ENCODE assay signal across 9 mouse cellular contexts in the genomic region with DNA sequence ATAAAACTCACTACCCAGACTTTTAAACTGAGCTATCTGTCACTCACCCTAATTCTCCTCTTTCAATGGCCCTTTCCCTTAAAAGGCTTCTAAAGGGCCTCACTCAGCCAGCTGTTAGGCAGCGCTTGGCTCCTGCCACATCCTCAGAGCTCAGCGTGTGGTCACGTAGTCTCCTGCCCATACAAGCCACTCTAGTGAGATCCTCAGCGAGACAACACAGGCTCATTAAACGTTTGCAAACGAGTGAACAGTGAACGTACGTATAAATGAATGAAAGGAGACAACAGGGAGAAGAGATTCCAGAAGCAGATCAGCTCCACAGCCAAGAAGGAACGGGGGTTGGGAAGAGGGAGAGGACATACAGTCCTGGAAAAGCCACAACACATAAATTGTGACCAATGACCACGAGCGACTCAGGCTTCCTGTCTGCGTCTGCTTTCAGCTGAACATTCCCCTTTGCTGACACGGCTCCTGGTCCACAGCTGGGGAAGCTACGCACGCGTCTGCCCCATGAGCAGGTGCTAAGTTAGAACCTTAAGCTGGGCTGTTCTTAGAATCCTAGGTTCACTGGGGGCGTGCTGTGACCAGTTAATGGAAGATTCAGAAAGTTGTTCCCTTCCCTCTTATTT. TPM values are rescaled to one million over a fixed set of nuclear protein-coding genes. Genes with fewer than 3 reads are reported as not detected.
DNase-seq lines count a peak whose midpoint lies in the region; ATAC-seq lines count a peak whose summit lies in the region.
"Had no signal": no experiment of that assay in that cellular context is flagged by ENCODE, and none has a peak within 500 bp of the region (broad histone marks: within the 10 kb centered on the region; RNA-seq: fewer than 3 reads in every experiment).

No protein-coding gene starts in this region.

- peak overlapping the region in 1 of 2 experiments; percentile 28; a peak in 1 of 4 replicates for H3K27ac ChIP-seq in heart, embryonic 14.5 days (replicated peaks in 1 of 2; ENCODE audit: control insufficient read depth in 1 of 2, insufficient read depth in 1 of 2, low read depth in 2 of 2, low read length in 2 of 2)
- 0 out of 2 replicates have a peak overlapping the region, but pooled peaks have one; percentile 38 for H3K27ac ChIP-seq in hindbrain, embryonic 14.5 days
- peak overlapping the region; percentile 43 for H3K27ac ChIP-seq in midbrain, embryonic 15.5 days
- H3K27ac ChIP-seq: gastrocnemius, adult 2 months had no signal

- H3K4me1 ChIP-seq in heart, embryonic 14.5 days (ENCODE audit: control insufficient read depth in 2 of 2, insufficient read depth in 2 of 2, low read length in 2 of 2), result peaks cover 16 to 30% of the 10 kb centered on the region in 2 experiments
- H3K4me1 ChIP-seq in hindbrain, embryonic 14.5 days (replicated peaks; ENCODE audit: control insufficient read depth, insufficient read depth, low read length), result peaks cover 55% of the 10 kb centered on the region
- H3K4me1 ChIP-seq in midbrain, embryonic 15.5 days, result peaks cover 52% of the 10 kb centered on the region

- H3K27me3 ChIP-seq in heart, embryonic 14.5 days (ENCODE audit: control insufficient read depth, insufficient read depth, low read length), result no peaks in the 10 kb centered on the region
- H3K27me3 ChIP-seq in hindbrain, embryonic 14.5 days (ENCODE audit: control insufficient read depth, insufficient read depth, low read length), result no peaks in the 10 kb centered on the region
- no peaks in the 10 kb centered on the region for H3K27me3 ChIP-seq in midbrain, embryonic 15.5 days (replicated peaks)

- no peak for ATAC-seq in heart, embryonic 14.5 days (ENCODE audit: insufficient number of reproducible peaks, insufficient read depth, low FRiP score, low read depth)
- ATAC-seq in hindbrain, embryonic 14.5 days (ENCODE audit: low FRiP score), result no peak
- ATAC-seq in midbrain, embryonic 15.5 days (replicated peaks), result no peak

- H3K36me3 ChIP-seq in heart, embryonic 14.5 days (ENCODE audit: control insufficient read depth, insufficient read depth, low read length), result no peaks in the 10 kb centered on the region
- H3K36me3 ChIP-seq in hindbrain, embryonic 14.5 days (replicated peaks; ENCODE audit: control insufficient read depth, insufficient read depth), result no peaks in the 10 kb centered on the region
- H3K36me3 ChIP-seq in midbrain, embryonic 15.5 days (replicated peaks), result no peaks in the 10 kb centered on the region

- no peak overlapping the region; the same call in 1 of the 2 replicates for H3K9ac ChIP-seq in heart, embryonic 14.5 days (ENCODE audit: low read length)
- H3K9ac ChIP-seq in hindbrain, embryonic 14.5 days, result no peak overlapping the region
- 0 out of 2 replicates have a peak overlapping the region, but pooled peaks have one; percentile 5 for H3K9ac ChIP-seq in midbrain, embryonic 15.5 days

- no peak overlapping the region for H3K4me3 ChIP-seq in heart, embryonic 14.5 days (ENCODE audit: control insufficient read depth in 1 of 2, insufficient read depth in 1 of 2, low read depth in 1 of 2, low read length in 2 of 2)
- no peak overlapping the region for H3K4me3 ChIP-seq in hindbrain, embryonic 14.5 days (replicated peaks; ENCODE audit: low read length)
- no peak overlapping the region for H3K4me3 ChIP-seq in midbrain, embryonic 15.5 days
- H3K4me3 ChIP-seq: gastrocnemius, adult 2 months had no signal

- H3K4me2 ChIP-seq in heart, embryonic 14.5 days (ENCODE audit: low read length), result peak overlapping the region; percentile 18; the same call in 1 of the 2 replicates
- H3K4me2 ChIP-seq in hindbrain, embryonic 14.5 days (replicated peaks), result 0 out of 2 replicates have a peak overlapping the region, but pooled peaks have one; percentile 6
- peak overlapping the region; percentile 14; the same call in 1 of the 2 replicates for H3K4me2 ChIP-seq in midbrain, embryonic 15.5 days

- 27% methylated on average over 17 of the region's 17 CpGs for WGBS in heart, embryonic 14.5 days
- WGBS in hindbrain, embryonic 14.5 days, result 18% methylated on average over 17 of the region's 17 CpGs
- 17% methylated on average over 17 of the region's 17 CpGs for whole genome bisulfite sequencing in midbrain, embryonic 15.5 days

- DNase-seq in heart, postnatal 14 days, result no peak
- DNase-seq in embryo, embryonic 10.5 days (ENCODE audit: low spot score), result peak; percentile 65
- no peak for DNase-seq in hindbrain, embryonic 14.5 days (ENCODE audit: low spot score)
- DNase-seq in cerebellum, postnatal 36 days, result no peak
- no peak for DNase-seq in urinary bladder, postnatal 4 days (ENCODE audit: low spot score in 2 of 2)
- no peak for DNase-seq in liver
- DNase-seq: gastrocnemius, adult 2 months had no signal

- intact Hi-C loops in heart, postnatal 14 days (cut with DNase I), result no loop called here

- no peaks in the 10 kb centered on the region for H3K9me3 ChIP-seq in heart, embryonic 14.5 days (ENCODE audit: control insufficient read depth, low read length)
- no peaks in the 10 kb centered on the region for H3K9me3 ChIP-seq in hindbrain, embryonic 14.5 days (ENCODE audit: control insufficient read depth, low read length)
- no peaks in the 10 kb centered on the region for H3K9me3 ChIP-seq in midbrain, embryonic 15.5 days

RNA-seq across cellular contexts. Expression of a gene that starts 52.3 kb away (rescaled TPM):
- 28.0 and 33.6 TPM in 2 replicates for polyA plus RNA-seq in heart, embryonic 14.5 days (2014; fragmentation: Nextera tagmentation; extraction: Ambion mirVana)
- 10 to 100 TPM; 25.9 to 34.5 TPM for total RNA-seq in heart, postnatal 14 days (2021)
- polyA plus RNA-seq in hindbrain, embryonic 14.5 days (2014; fragmentation: Nextera tagmentation; extraction: Ambion mirVana), result 56.2 and 60.2 TPM in 2 replicates
- polyA plus RNA-seq in midbrain, embryonic 15.5 days (2015; fragmentation: Nextera tagmentation; extraction: Ambion mirVana), result 52.6 and 59.4 TPM in 2 replicates
